Comparison of ENCODE assay signal across 17 mouse cellular contexts in the genomic region with DNA sequence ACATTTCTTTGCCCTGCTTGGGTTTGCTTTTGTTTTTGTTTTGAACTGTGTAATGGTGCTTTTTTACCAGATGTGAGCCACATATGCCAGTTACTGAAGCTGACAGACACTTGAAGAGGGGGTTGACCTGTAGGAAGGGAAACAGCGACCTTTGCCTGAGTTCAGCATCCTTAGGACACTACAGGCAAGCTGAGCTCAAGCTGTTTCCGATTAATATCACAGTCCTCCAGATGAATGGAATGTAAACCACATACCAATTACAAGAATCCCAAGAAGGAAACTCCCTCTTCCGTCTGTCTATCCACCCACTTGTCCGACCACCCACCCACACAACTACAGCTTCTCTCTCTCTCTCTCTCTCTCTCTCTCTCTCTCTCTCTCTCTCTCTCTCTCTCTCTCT.
A peak's percentile ranks its signal among the peaks of the same experiment; 100 is the strongest.
DNase-seq lines count a peak whose midpoint lies in the region; ATAC-seq and TF ChIP-seq lines count a peak whose summit lies in the region.
"Had no signal": no experiment of that assay in that cellular context is flagged by ENCODE, and none has a peak within 500 bp of the region (broad histone marks: within the 10 kb centered on the region; RNA-seq: fewer than 3 reads in every experiment).

No protein-coding gene starts in this region.

- no peak overlapping the region for H3K4me2 ChIP-seq in heart, embryonic 13.5 days
- H3K4me2 ChIP-seq in embryonic facial prominence, embryonic 13.5 days: no peak overlapping the region
- H3K4me2 ChIP-seq: kidney, embryonic 15.5 days; liver, embryonic 12.5 days had no signal

- H3K9me3 ChIP-seq in heart, embryonic 13.5 days: no peaks in the 10 kb centered on the region
- no peaks in the 10 kb centered on the region for H3K9me3 ChIP-seq in ES-E14 (ENCODE audit: control insufficient read depth, insufficient read depth, low read depth, low read length)
- H3K9me3 ChIP-seq in embryonic facial prominence, embryonic 13.5 days: no peaks in the 10 kb centered on the region
- H3K9me3 ChIP-seq: G1E; kidney, embryonic 15.5 days; liver, embryonic 12.5 days had no signal

- H3K27ac ChIP-seq in heart, embryonic 13.5 days (replicated peaks): no peak overlapping the region
- H3K27ac ChIP-seq in ES-E14 (ENCODE audit: insufficient read depth, low read depth, low read length, poor library complexity, severe bottlenecking): no peak overlapping the region
- H3K27ac ChIP-seq in embryonic facial prominence, embryonic 13.5 days: 0 out of 2 replicates have a peak overlapping the region, but pooled peaks have one; percentile 22
- H3K27ac ChIP-seq: liver, embryonic 12.5 days had no signal

- WGBS in heart, embryonic 13.5 days: 39% methylated on average over 4 of the region's 4 CpGs
- WGBS in embryonic facial prominence, embryonic 13.5 days: 19% methylated on average over 4 of the region's 4 CpGs

- peaks cover 23% of the 10 kb centered on the region for H3K4me1 ChIP-seq in heart, embryonic 13.5 days
- peaks cover 6 to 19% of the 10 kb centered on the region in 2 experiments; a peak in 3 of 4 replicates for H3K4me1 ChIP-seq in ES-E14 (ENCODE audit: control insufficient read depth in 2 of 2, insufficient read depth in 2 of 2, low read length in 2 of 2, poor library complexity in 1 of 2)
- peaks cover 23% of the 10 kb centered on the region; the same call in 1 of the 2 replicates for H3K4me1 ChIP-seq in embryonic facial prominence, embryonic 13.5 days

- no peaks in the 10 kb centered on the region for H3K36me3 ChIP-seq in heart, embryonic 13.5 days
- H3K36me3 ChIP-seq in ES-E14 (ENCODE audit: control insufficient read depth, insufficient read depth, low read length, poor library complexity, severe bottlenecking): no peaks in the 10 kb centered on the region
- H3K36me3 ChIP-seq in embryonic facial prominence, embryonic 13.5 days: no peaks in the 10 kb centered on the region
- H3K36me3 ChIP-seq: G1E; kidney, embryonic 15.5 days; liver, embryonic 12.5 days had no signal

- DNase-seq in heart, adult 8-10 months (ENCODE audit: low spot score): no peak
- DNase-seq in ES-E14 (ENCODE audit: low read depth, low spot score): peak; percentile 30
- peak; percentile 44 for DNase-seq in lung, postnatal 36 days
- no peak for DNase-seq in retina, embryonic 14.5 days (ENCODE audit: low spot score)
- no peak for DNase-seq in heart, adult 11 months
- no peak for DNase-seq in spleen, adult 18-20 months
- DNase-seq: B cell, adult 2 months; cerebellum, adult 18-20 months; heart, postnatal 14 days; layer of hippocampus, adult 9-11 months; thymus, postnatal 36 days had no signal

- H3K4me3 ChIP-seq in heart, embryonic 13.5 days: no peak overlapping the region
- H3K4me3 ChIP-seq in ES-E14 (ENCODE audit: insufficient read depth in 1 of 2, low read depth in 1 of 2, low read length in 2 of 2, poor library complexity in 1 of 2, severe bottlenecking in 1 of 2): no peak overlapping the region
- no peak overlapping the region for H3K4me3 ChIP-seq in embryonic facial prominence, embryonic 13.5 days
- H3K4me3 ChIP-seq: kidney, embryonic 15.5 days; liver, embryonic 12.5 days had no signal

- in situ Hi-C loops in ES-E14 (cut with MboI; ENCODE audit: low sequenced_read_pairs in 2 of 2, unreplicated experiment in 2 of 2): loop anchor here in 1 of 2 experiments (10.0 kb wide), 1 partner anchor 107 kb away; no protein-coding TSS in a partner anchor

- ATAC-seq in heart, embryonic 13.5 days (ENCODE audit: extremely low read depth, insufficient number of reproducible peaks, low FRiP score, low TSS enrichment): no peak
- ATAC-seq in embryonic facial prominence, embryonic 13.5 days (ENCODE audit: insufficient number of reproducible peaks, insufficient read depth, low FRiP score, low TSS enrichment, low read depth): no peak
- ATAC-seq: hindbrain, embryonic 16.5 days; liver, embryonic 12.5 days had no signal

- no peaks in the 10 kb centered on the region for H3K27me3 ChIP-seq in heart, embryonic 13.5 days (replicated peaks)
- H3K27me3 ChIP-seq in embryonic facial prominence, embryonic 13.5 days: peaks cover 5% of the 10 kb centered on the region; the same call in 1 of the 2 replicates
- H3K27me3 ChIP-seq: liver, embryonic 12.5 days had no signal

- 0 out of 2 replicates have a peak overlapping the region, but pooled peaks have one; percentile 24 for H3K9ac ChIP-seq in heart, embryonic 13.5 days
- H3K9ac ChIP-seq in ES-E14 (ENCODE audit: insufficient read depth, low read depth, low read length, poor library complexity, severe bottlenecking): no peak overlapping the region
- no peak overlapping the region for H3K9ac ChIP-seq in embryonic facial prominence, embryonic 13.5 days
- H3K9ac ChIP-seq: kidney, embryonic 15.5 days; liver, embryonic 12.5 days had no signal

TF ChIP-seq in ES-E14, 5 proteins besides CTCF, POLR2A, EP300 and RAD21:
- TF ChIP-seq CHD2 (IDR thresholded peaks at IDR 0.05; ENCODE audit: low read depth, low read length): no peak

Comparison
In these comparisons a context has a peak if more than half of its experiments do, and no peak if none do; other contexts are left out.
1. DNase-seq: peak in ES-E14 (single experiment) and lung, postnatal 36 days (single experiment); none in heart, adult 8-10 months (single experiment), retina, embryonic 14.5 days (single experiment), heart, adult 11 months (single experiment) and spleen, adult 18-20 months (0 of 2).